Mouse (Mus musculus) midbrain, embryonic 16.5 days (tissue): ENCODE measurements around the gene Elmod3. TPM values are rescaled to one million over a fixed set of nuclear protein-coding genes. Genes with fewer than 3 reads are reported as not detected.

Experiments used
- ATAC-seq: fragments of 200-750 bp; cut with Nextera tagmentation; 2 replicates; pipeline ENCODE4 v1.8.0; 2017; ENCODE audit warnings: moderate TSS enrichment
- H3K27ac ChIP-seq: fragments of 300-500 bp; sonication (generic); 2 replicates; pipeline ENCODE4 v1.5.1; 2014; ENCODE audit warnings: mild to moderate bottlenecking, low read length, mixed read lengths
- H3K27me3 ChIP-seq: fragments of 300-500 bp; sonication (generic); 2 replicates; pipeline ENCODE4 v1.6.1; 2014; ENCODE audit warnings: low read depth, low read length, mixed read lengths; ENCODE audit not compliant: control insufficient read depth, insufficient read depth
- H3K36me3 ChIP-seq: fragments of 300-500 bp; sonication (generic); 2 replicates; pipeline ENCODE4 v1.6.1; 2014; ENCODE audit warnings: mild to moderate bottlenecking, low read length, moderate library complexity, mixed read lengths; ENCODE audit not compliant: control insufficient read depth, insufficient read depth
- H3K4me1 ChIP-seq: fragments of 300-500 bp; sonication (generic); 2 replicates; pipeline ENCODE4 v1.6.1; 2014; ENCODE audit warnings: mild to moderate bottlenecking, low read length, mixed read lengths; ENCODE audit not compliant: control insufficient read depth, insufficient read depth
- H3K4me2 ChIP-seq: fragments of 300-500 bp; sonication (generic); 2 replicates; pipeline ENCODE4 v1.6.1; 2014; ENCODE audit warnings: mild to moderate bottlenecking, low read length, mixed read lengths
- H3K4me3 ChIP-seq: fragments of 300-500 bp; sonication (generic); 2 replicates; pipeline ENCODE4 v1.5.1; 2014; ENCODE audit warnings: low read depth, mild to moderate bottlenecking, low read length, moderate library complexity, mixed read lengths
- H3K9ac ChIP-seq: fragments of 300-500 bp; sonication (generic); 2 replicates; pipeline ENCODE4 v1.6.1; 2014; ENCODE audit warnings: low read depth, low read length, mixed read lengths
- H3K9me3 ChIP-seq: fragments of 300-500 bp; sonication (generic); replicated peaks from 2 replicates; pipeline ENCODE4 v1.6.1; 2014; ENCODE audit warnings: mild to moderate bottlenecking, low read length, mixed read lengths; ENCODE audit not compliant: control insufficient read depth, poor library complexity, severe bottlenecking
- WGBS: fragments of 180-500 bp; shearing (Covaris S2); extraction: QIAGEN DNeasy Blood & Tissue Kit; methylation state at CpG from one replicate; pipeline ENCODE4 v1.1.7; 2014; 5-methylcytosine and 5-hydroxymethylcytosine counted together
- polyA plus RNA-seq: library from polyadenylated mRNA; unstranded; fragments of >200 nt; fragmentation: Nextera tagmentation; extraction: Ambion mirVana; gene quantifications from 2 replicates; pipeline ENCODE4 v1.2.1, GENCODE M21; 2015

The Elmod3 gene
- polyA plus RNA-seq, 1 experiment from 2014 or later = 17.3 TPM

DNA sequence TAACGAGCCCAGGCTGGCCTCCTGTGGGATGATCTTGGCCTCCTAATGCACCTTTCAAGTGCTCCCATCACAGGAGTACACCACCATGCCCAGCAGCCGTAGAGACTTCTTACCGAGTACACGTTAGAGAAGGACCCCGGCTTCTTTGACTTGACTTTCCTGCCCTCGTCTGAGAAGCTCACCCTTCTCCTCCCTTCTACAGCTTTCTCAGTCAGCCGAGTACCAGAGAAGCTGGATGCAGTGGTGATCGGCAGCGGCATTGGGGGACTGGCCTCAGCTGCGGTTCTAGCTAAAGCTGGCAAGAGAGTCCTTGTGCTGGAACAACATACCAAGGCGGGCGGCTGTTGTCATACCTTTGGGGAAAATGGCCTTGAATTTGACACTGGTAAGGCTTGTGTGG lies 2.6 kb upstream of the Elmod3 start:
- H3K27ac ChIP-seq = no peak overlapping the region
- H3K4me3 ChIP-seq = no peak overlapping the region
- no peak overlapping the region for H3K9ac ChIP-seq
- H3K4me1 ChIP-seq = peaks cover 11% of the 10 kb centered on the region
- H3K27me3 ChIP-seq = no peaks in the 10 kb centered on the region
- no peak overlapping the region for H3K4me2 ChIP-seq
- no peaks in the 10 kb centered on the region for H3K9me3 ChIP-seq
- 0 out of 2 replicates have a peak, but pooled peaks cover 2% of the 10 kb centered on the region for H3K36me3 ChIP-seq
- WGBS = 89% methylated on average over 12 of the region's 12 CpGs
- no peak for ATAC-seq

DNA sequence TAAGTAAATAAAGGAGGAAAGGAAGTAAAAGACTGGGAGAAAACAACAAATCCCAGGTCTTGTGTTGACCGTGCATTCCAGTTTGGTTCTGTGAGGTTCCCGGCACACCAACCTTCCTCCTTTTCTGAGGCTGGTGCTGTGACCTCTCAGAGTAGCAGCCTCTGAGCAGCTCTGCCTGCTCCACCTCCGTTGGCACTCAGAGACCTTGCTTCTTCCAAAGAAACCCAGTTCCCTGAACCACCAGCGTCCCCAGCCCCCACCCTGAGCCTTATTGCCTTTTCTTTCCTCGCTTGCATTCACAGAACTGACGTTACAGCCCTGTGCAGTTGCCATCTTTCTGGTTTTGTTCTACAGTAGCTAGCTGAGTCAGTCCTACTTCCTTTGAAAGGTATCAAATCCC lies 2.0 kb upstream of the Elmod3 start:
- H3K4me2 ChIP-seq = no peak overlapping the region

DNA sequence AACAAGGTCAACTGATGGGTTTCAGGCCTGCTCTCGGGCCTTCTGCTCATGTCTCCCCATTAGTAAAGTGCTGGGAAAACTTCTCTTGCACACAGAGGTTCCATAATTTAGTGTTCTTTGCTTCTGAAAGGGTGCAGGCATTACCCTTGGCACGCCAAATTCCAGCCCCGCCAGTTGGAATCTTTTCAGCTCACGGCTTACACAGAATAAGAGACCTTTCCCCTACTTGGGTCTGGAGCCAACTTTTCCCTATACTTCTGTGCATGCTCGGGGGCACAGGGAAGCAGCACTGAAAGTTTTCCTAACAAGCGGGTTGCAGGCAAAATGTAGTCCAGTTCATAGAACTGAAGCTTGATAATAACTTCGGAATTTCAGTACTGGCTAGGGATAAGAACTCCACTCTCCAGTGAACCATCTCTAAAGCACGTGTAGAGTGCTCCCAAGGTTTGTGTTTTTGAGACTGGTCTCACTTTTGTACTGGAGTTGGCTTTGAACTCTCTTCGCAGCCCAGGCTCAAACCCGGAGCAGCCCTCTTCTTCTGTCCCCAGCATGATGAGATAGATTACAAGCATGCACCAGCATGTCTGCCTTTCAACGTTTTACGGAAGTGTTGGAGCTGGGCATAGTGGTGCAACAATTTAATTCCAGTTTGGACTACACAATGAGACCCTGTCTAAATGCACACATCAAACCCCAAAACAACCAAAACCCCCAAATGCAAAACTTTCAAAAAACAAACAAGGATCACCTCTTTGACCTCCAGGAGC lies 761 bp upstream of the Elmod3 start:
- ATAC-seq = peak; percentile 7; the same call in 1 of the 2 replicates
- 45% methylated on average over 12 of the region's 12 CpGs for WGBS

More for the DNA sequence above, 2.0 kb upstream of the Elmod3 start:
- WGBS = 85% methylated on average over 6 of the region's 6 CpGs
- no peak for ATAC-seq
- H3K27ac ChIP-seq = no peak overlapping the region
- no peaks in the 10 kb centered on the region for H3K27me3 ChIP-seq
- H3K4me3 ChIP-seq = no peak overlapping the region
- 0 out of 2 replicates have a peak, but pooled peaks cover 2% of the 10 kb centered on the region for H3K36me3 ChIP-seq
- H3K4me1 ChIP-seq = peaks cover 11% of the 10 kb centered on the region
- H3K9me3 ChIP-seq = no peaks in the 10 kb centered on the region
- H3K9ac ChIP-seq = no peak overlapping the region

DNA sequence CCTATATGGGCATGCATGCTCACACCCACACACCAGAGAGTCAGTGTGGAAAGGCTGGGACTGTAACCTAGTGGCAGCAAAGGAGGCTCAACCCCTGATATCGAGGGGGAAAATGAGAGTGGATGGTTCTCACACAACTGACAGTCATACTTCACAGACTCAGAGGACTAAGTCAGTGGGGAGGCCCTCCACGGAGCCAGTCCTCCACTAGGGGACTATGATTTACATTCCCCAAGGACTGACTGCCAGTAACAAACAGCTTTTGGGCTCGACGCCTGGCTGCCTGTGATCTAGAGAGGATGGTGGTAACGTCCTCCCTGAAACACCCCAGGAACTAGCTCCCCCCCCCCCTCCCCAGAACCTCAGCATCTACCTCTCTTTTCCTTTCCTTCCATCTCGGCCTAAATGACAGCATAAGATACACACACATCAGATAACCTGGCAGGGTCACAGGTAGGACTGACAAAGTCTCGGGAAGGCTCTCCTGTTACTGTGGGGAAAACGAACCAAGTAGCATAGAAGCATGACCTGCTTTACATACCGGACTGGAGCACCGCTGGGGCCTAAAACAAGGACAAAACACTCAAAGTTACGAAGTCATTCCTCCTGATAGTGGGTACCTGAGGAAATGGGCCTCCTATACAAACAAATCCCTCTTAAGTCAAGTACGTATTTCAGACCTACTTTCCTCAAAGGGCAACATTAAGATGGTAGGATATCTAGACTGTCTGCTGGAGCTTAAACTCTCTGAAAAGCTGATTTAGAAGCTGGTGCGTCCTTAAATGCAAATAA lies 934 bp downstream of the Elmod3 start:
- peaks cover 11% of the 10 kb centered on the region for H3K4me1 ChIP-seq
- ATAC-seq = 0 out of 2 replicates have a peak, but pooled peaks have one; percentile 1
- H3K9me3 ChIP-seq = no peaks in the 10 kb centered on the region
- H3K9ac ChIP-seq = peak overlapping the region; percentile 81
- no peaks in the 10 kb centered on the region for H3K36me3 ChIP-seq
- peak overlapping the region; percentile 72 for H3K4me3 ChIP-seq
- H3K4me2 ChIP-seq = peak overlapping the region; percentile 87
- no peaks in the 10 kb centered on the region for H3K27me3 ChIP-seq
- 43% methylated on average over 13 of the region's 13 CpGs for WGBS
- H3K27ac ChIP-seq = no peak overlapping the region; the same call in 1 of the 2 replicates

More for the DNA sequence above, 761 bp upstream of the Elmod3 start:
- Histone ChIP-seq H3K9me3 (no peaks in the 10 kb centered on the region), H3K27ac (peak overlapping the region; percentile 43), H3K4me3 (peak overlapping the region; percentile 72), H3K4me1 (peaks cover 11% of the 10 kb centered on the region), H3K9ac (peak overlapping the region; percentile 81; the same call in 1 of the 2 replicates), H3K27me3 (no peaks in the 10 kb centered on the region), H3K4me2 (peak overlapping the region; percentile 87), H3K36me3 (no peaks in the 10 kb centered on the region)

DNA sequence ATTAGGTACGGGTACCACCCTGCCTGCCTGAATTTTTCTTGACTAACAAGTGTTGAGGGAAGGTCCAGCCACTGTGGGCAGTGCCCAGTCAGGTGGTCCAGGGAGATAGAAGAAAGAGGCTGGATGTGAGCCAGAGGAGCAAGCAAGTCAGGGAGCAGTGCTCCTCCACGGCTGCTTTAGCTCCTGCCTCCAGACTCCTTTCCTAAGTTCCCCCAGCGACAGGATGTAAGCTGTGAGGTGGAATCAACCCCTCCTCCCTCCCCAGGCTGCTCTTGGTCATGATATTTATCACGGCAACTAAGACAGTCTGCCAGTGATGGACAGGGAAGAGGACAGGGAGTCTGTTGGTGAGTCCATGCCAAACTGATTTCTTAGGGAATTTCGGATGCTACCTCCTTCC lies 4.3 kb downstream of the Elmod3 start:
- ATAC-seq = no peak
- WGBS = 71% methylated on average over 5 of the region's 5 CpGs
- Histone ChIP-seq H3K4me3 (no peak overlapping the region), H3K9ac (no peak overlapping the region), H3K4me2 (no peak overlapping the region), H3K9me3 (no peaks in the 10 kb centered on the region), H3K27ac (no peak overlapping the region), H3K4me1 (peaks cover 11% of the 10 kb centered on the region), H3K27me3 (no peaks in the 10 kb centered on the region), H3K36me3 (no peaks in the 10 kb centered on the region)

DNA sequence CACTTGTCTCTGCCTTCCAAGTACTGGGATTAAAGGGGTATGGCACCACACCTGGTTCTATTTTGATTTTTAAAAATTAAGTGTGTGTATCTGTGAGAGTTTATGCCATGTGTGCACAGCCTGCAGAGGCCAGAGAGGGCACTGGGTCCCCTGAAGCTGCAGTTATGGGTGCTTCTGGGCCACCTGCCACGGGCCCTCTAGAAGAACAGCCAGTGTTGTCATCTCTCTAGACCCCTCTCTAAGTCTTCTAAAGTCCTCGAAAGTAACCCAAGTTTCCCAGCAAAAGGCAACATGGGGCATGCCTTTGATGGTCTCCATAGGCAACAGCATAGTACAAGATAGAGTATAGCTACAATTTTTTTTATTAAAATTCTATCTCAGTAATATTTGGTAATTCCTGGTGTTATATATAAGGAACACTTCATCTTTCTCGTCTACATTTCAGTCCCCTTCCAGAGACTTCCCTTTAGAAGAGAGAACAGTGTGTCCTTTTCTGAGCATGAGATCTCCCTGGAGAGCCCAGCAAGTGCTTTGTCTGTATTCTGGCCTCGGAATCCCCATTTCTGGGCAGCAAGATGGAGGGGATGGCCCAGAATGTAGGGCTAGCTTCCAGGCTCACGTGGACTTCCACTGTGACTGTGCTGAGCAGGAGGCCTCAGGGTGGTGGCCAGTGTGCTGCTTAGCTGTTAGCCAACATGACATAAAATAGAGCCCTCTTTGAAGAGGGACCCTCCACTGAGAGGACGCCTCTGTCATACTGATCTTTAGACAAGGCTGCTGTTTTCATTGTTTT lies 5.0 kb downstream of the Elmod3 start:
- Histone ChIP-seq H3K36me3 (no peaks in the 10 kb centered on the region), H3K4me1 (peaks cover 11% of the 10 kb centered on the region), H3K27ac (no peak overlapping the region), H3K4me2 (no peak overlapping the region), H3K4me3 (no peak overlapping the region), H3K9me3 (no peaks in the 10 kb centered on the region), H3K9ac (no peak overlapping the region), H3K27me3 (no peaks in the 10 kb centered on the region)
- ATAC-seq = no peak
- WGBS = 72% methylated on average over 6 of the region's 6 CpGs

DNA sequence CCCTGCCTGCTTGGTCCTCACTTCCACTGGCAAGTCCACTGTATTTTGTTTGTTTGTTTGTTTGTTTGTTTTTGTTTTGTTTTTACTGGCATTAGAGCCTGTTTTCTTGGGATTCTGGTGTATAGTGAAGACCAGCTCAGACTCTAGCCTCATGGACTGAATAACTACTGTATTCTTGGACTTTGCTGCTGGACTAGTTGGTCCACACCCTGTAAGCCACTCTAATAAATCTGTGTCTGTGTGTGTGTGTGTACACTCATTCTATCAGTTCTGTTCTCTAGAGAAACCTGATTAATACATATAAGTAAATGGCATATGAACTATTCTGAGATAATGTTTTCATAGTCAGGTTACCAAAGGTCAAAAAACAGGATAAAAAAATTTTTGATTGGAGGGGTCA lies 8.1 kb downstream of the Elmod3 start:
- H3K27me3 ChIP-seq = no peaks in the 10 kb centered on the region
- ATAC-seq = no peak
- H3K27ac ChIP-seq = no peak overlapping the region
- no peak overlapping the region for H3K4me2 ChIP-seq
- H3K4me1 ChIP-seq = no peaks in the 10 kb centered on the region
- no peak overlapping the region for H3K4me3 ChIP-seq
- no peaks in the 10 kb centered on the region for H3K9me3 ChIP-seq
- no peaks in the 10 kb centered on the region for H3K36me3 ChIP-seq
- no peak overlapping the region for H3K9ac ChIP-seq

DNA sequence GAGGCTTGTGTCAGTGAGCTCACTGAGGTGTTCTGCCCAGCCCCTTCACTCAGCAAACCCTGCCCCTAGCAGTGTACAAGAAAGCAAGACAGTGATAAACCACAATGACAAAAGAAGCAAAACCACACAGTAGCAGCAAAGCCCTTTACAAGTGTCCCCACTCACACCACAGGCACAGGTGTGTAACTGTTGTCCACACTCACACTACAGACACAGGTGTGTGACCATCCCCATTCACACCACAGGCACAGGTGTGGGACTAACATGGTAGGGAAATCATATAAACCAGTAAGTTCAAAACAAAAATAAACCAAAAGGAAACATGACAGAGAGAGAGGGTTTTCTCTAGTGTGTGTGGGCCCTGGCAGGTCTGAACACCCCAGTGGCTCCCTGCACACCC lies 9.9 kb downstream of the Elmod3 start:
- ATAC-seq = no peak
- peaks cover 3% of the 10 kb centered on the region; the same call in 1 of the 2 replicates for H3K36me3 ChIP-seq
- no peaks in the 10 kb centered on the region for H3K9me3 ChIP-seq
- no peaks in the 10 kb centered on the region for H3K27me3 ChIP-seq
- H3K4me3 ChIP-seq = no peak overlapping the region
- H3K27ac ChIP-seq = no peak overlapping the region
- no peak overlapping the region for H3K9ac ChIP-seq
- H3K4me1 ChIP-seq = no peaks in the 10 kb centered on the region
- H3K4me2 ChIP-seq = no peak overlapping the region
